Mouse (Mus musculus): ENCODE results near the gene Oas1d.
"Not testable (repeated sequence)": the region's sequence is repeated elsewhere in the genome, so short reads cannot be mapped to it uniquely, and the experiment has no call there.

The Oas1d gene

GRCm38 (mm10) chr5:120900666-120901065, 13.7 kb upstream of the Oas1d start:
- no peak for DNase-seq (ENCODE audit: low spot score in 2 of 2)

- DNase-seq (ENCODE audit: low spot score in 2 of 2) = no peak
Measured at GRCm38 (mm10) chr5:120902056-120902455, 12.3 kb upstream of the Oas1d start.

GRCm38 (mm10) chr5:120906791-120907733, 7.3 kb upstream of the Oas1d start, which contains the start of gene Oas1a:
TSS of gene Oas1a (minus strand) at chr5:120907521.
- DNase-seq (ENCODE audit: low spot score in 2 of 2) = not testable (repeated sequence)

DNA sequence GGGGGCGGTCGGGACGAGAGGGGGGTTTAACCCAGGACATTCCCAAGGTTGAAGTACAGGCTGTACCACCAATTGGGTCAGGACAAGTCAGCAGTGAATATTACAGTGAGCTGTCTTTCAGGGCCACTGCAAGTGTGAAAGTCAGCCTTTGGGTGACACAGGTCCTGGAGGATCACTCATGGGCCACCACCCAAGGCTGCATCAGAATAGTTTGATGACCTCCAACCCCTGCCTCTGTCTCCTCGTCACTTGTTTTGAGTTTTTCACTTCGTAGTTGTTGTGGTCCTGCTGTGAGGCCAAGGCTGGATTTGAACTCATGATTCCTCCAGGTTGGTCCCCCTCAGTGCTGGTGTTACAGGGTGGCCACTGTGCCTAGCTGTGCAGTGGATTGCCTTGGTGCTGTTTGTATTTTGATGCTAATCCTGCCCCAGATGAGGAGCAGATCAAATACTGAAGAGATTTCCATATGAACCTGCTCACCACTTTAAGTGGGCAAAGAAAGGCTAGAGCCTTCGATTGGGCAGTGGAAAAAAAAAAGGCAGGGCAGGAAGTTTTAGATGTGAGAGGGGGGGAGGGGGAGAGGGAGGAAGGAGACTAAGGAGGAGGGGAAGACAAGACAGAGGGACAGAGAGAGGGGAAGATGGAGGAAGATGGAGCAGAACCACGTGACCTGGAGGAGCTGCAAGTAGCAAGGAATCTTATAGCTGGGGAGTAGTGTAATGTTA, 6.0 kb upstream of the Oas1d start:
- no peak for DNase-seq (ENCODE audit: low spot score in 2 of 2)

GRCm38 (mm10) chr5:120919156-120919935, 5.0 kb downstream of the Oas1d start:
- not testable (repeated sequence) for DNase-seq (ENCODE audit: low spot score in 2 of 2)

DNA sequence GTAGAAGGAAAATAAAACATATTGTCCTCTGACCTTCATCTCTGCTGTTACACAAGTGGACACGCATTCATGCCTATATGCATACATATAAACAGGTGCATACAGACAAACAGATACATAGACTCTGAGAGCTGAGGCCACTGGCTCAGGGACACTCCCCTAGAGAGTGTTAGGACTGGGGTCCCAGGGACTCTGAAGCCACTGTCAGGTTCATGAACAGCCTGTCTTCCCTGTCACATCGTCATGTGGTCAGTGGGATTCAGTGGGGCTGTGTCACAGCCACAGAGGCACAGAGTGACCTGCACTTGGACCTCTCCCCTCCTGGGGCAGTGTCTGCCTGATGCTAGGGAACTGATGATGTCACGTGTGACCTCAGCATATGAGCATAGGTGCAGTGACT, 6.0 kb downstream of the Oas1d start:
- DNase-seq (ENCODE audit: low spot score in 2 of 2) = no peak

DNA sequence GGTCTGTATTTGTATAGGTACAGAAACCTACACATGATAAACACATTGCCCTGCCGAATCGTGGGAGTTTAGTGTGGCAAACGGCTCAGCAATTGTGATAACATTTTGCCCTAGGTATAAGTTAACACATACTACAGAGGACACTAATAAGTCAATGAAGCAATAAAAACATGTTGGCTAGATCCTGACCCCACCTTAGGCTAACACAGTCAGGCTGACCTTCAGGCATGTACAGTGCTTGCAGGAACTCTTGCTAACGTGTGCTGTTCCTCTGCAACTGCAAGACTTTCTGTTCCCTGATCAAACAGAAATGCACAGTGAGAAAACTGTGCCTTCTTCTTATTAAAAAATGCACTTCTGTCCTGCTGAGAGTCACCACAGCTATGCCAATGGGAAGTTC, 9.6 kb downstream of the Oas1d start:
- DNase-seq (ENCODE audit: low spot score in 2 of 2) = no peak

GRCm38 (mm10) chr5:120924520-120924919, 10.2 kb downstream of the Oas1d start:
- not testable (repeated sequence) for DNase-seq (ENCODE audit: low spot score in 2 of 2)

DNA sequence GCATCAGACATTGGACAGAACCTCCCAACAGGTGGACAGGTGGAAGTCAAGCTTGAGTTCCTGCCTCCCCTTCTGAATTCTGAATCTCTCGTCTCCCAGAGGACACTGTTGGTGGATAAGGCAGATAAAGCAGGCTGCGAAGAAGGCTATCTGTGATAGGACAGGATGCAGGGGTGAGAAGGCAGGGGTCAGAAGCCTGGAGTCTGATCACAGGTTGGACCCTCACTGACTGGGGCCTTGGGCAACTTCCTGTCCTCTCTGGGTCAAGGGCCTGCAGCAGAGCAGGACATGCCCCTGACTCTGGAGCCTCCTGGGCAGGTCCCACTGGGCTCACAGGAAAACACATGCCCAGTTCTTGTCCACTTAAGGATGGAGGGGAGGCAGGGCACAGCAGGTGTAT, 12.0 kb downstream of the Oas1d start:
- not testable (repeated sequence) for DNase-seq (ENCODE audit: low spot score in 2 of 2)

- no peak for DNase-seq (ENCODE audit: low spot score in 2 of 2)
Measured at GRCm38 (mm10) chr5:120927036-120927435, 12.7 kb downstream of the Oas1d start.

GRCm38 (mm10) chr5:120933966-120934365, 19.6 kb downstream of the Oas1d start:
- no peak for DNase-seq (ENCODE audit: low spot score in 2 of 2)

DNA sequence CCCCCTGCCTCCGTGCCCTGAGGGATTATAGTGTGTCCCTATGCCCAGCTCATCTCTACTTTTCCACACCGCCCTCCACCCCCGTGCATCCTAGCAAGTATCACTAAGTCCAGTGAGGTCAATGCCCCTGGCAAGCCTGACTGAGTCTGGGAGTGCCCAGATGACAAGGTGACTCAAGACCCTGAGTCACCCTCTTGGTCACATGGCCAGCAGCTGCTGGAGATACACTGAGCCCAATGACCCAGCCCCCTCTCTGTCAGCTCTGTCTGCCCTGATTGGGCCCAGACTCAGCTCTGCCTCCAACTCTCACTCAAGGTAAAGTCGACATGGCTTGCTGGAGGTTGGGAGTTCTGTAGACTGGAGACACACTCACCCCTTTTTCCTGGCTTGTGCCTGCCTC, 23.5 kb downstream of the Oas1d start:
- DNase-seq (ENCODE audit: low spot score in 2 of 2) = no peak

DNA sequence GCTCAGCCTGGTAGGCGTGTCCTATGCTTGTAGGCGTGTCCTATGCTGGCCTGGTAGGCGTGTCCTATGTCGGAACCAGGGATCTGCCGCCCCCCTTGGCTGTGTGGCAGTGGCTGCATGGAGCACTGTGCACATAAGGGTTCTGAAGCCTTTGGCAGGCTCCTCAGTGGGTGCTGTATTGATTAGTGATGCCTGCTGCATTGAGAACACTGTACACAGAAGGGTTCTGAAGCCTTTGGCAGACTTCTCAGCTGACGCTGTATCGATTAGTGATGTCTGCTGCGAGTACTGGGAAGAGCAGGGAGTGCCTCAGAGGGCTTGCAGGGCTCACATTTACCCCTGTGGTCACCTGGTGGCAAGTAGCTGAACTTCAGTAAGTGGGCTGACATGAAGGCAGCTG, 24.2 kb downstream of the Oas1d start:
- DNase-seq (ENCODE audit: low spot score in 2 of 2) = no peak

DNA sequence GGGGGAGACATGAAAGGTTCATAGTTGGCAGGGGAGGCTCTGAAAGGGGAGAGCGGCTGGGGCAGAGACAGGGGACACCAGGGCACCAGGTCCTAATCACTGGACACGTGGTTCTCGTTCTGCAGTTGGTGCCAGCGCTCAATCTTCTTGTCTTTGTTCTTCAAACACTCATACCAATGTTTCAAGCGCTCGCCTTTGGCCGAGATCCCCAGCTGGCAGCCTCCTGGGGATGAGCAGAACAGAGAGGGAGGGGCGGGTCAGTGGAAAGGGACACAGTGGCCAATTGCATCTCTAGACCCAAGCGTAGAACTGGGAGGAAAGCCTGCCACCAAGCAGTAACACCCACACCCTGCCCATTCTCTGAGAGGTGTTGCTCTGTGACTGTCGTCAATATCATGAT, 27.7 kb downstream of the Oas1d start:
- DNase-seq (ENCODE audit: low spot score in 2 of 2) = no peak

- no peak for DNase-seq (ENCODE audit: low spot score in 2 of 2)
Measured at GRCm38 (mm10) chr5:120952242-120952770, 38.0 kb downstream of the Oas1d start.

- peak; percentile 8 to 35 for DNase-seq (ENCODE audit: low spot score in 2 of 2)
Measured at GRCm38 (mm10) chr5:120953974-120954373, 39.6 kb downstream of the Oas1d start.

GRCm38 (mm10) chr5:120961004-120961403, 46.7 kb downstream of the Oas1d start:
- no peak for DNase-seq (ENCODE audit: low spot score in 2 of 2)

- DNase-seq (ENCODE audit: low spot score in 2 of 2) = no peak
Measured at GRCm38 (mm10) chr5:120966156-120966555, 51.8 kb downstream of the Oas1d start.

GRCm38 (mm10) chr5:120966894-120967293, 52.6 kb downstream of the Oas1d start:
- DNase-seq (ENCODE audit: low spot score in 2 of 2) = no peak

DNA sequence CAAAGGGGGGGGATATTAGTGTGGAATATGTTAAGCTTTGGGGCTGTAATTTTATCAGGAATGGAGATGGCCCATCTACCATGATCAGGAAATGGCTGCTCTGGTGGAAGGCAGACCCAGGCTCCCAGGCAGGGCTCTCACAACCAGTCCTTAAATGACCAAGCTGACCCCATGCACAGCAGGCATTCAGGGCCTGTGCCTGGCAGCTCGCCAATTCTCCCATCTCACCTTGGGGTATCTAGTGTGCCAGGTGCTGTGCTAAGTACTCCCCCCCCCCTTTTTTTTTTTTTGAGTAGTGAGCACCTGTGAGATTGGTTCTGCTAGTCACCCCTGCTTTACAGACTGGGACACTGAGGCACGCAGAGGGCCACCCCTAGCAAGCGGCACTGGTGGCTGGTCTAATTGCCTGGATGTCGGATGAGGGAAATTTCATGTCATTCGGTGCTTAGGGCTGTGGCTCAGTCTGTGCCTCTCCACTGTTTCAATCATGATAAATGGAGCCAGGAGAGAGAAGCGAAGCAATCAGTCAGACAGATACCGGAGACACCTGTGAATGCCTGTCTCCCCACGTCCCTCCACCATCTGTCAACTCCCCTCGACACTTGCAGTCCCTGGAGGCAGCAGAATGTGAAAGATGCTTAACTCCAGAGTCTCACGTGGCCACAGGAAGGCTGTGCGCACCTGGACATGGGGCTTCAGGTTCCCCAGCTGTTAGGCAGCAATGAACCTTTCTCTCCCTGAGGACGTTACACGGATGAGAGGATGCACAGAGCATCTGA, 53.2 kb downstream of the Oas1d start:
- DNase-seq (ENCODE audit: low spot score in 2 of 2) = no peak

- no peak for DNase-seq (ENCODE audit: low spot score in 2 of 2)
Measured at GRCm38 (mm10) chr5:120968134-120968532, 53.8 kb downstream of the Oas1d start.

Data from spleen, postnatal 10 days (tissue).